Mouse (Mus musculus): ENCODE measurements around the gene Prl2a1.
"Not testable (repeated sequence)": the region's sequence is repeated elsewhere in the genome, so short reads cannot be mapped to it uniquely, and the experiment has no call there.

Prl2a1 gene

DNA sequence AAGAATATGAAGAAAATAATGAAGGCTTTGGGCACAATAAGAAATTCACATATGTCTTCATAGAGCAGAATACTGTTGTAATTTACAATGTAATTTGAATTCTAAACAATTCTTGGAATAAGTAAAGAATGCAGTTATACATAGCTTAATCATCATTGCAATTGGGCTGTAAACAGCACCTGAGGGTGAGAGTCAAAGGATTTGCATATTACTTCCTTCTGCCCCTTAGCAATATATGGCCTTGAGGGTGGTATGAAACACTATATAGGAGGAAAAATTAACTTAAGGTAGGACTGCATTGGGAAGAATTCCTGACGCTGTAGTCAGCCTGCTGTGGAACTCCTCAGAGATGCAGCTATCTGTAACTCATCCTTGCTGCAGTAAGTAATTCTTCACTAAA is at the start of gene Prl2a1:
Gene Prl2a1 (plus strand): TSS at position 301 of the 400 bp plus-strand sequence.
- no peak for DNase-seq (ENCODE audit: low spot score in 2 of 2)

DNA sequence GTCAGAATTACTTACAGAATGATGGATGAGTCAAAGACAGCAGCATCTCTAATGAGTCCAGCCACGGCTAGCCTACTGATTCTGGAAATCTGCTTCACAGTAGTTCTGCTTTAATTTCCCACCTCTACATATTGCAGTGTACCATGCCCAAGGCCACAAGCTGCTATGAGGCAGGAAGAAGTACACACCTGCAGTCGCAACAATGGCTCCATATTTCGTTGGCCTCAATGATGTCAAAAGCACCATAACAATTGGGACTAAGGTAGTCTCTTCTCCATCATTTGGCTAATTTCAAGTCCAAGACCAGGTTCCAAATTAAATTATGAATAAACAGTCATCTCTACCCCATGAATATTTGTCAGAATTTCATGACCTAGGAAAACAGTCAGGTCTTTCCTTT is 20.8 kb upstream of the Prl2a1 start, which contains the start of gene Prl7c1:
Gene Prl7c1 (minus strand): TSS at position 101 of the 400 bp plus-strand sequence.
- DNase-seq (ENCODE audit: low spot score in 2 of 2): not testable (repeated sequence)

DNA sequence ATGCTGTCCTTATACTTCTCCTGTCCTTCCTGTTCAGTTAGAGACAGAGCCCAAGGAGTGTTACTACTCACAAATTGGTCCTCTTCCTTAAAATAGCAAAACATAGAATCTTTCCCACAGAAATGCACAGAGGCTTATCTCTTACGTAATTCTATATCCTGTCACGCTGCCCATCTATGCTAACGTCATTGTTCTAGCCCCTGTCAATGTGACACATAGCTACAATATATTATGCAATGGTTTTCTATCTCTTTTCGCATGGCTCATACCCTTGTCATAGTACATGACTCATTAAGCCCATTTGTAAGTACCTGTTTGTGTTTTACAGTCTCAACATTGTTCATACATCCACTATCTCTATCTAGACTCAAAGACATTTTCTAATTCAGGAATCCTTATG is 2.2 kb upstream of the Prl2a1 start:
- no peak for DNase-seq (ENCODE audit: low spot score in 2 of 2)

DNA sequence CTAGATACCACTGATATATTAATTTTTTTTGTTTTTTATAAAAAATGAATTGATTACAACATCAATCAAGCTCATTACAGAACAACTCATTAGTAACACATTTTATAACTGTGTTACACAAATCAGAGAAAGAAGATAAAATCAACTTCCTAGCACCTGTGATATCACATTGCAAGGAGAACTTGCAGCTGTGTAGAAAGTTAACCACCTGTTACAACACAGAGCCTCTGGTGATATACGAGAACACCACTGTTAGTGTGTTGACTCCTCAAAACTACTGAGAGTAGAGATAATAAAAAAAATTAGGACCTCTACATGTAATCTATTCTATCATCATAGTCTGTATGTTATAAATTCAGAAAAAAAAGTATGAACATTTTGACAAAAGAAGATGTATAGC is 1.3 kb downstream of the Prl2a1 start:
- DNase-seq (ENCODE audit: low spot score in 2 of 2): no peak

DNA sequence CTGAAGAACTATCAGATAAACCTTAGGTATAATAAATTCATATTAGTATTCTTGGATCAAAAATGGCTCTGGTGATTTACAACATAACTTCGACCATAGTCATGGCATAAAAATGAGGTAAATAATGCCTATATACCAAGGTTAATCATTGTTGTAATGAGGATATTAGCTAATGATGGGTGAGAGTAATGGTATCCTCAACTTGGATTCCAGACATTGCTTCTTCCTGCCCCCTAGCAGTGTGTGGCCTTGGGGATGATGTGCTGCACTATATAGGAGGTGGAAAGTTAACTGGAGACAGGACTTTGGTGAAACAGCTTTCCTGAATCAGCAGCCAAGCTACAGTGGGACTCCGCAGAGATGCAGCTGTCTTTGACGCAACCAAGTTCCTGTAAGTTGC is 47.6 kb downstream of the Prl2a1 start, which contains the start of gene Prl2c1:
Gene Prl2c1 (plus strand): TSS at position 301 of the 400 bp plus-strand sequence.
- DNase-seq (ENCODE audit: low spot score in 2 of 2): no peak
